Mouse (Mus musculus) MEL (cell line): ENCODE measurements around the gene Galnt6. TPM values are rescaled to one million over a fixed set of nuclear protein-coding genes. Genes with fewer than 3 reads are reported as not detected.
A peak's percentile ranks its signal among the peaks of the same experiment; 100 is the strongest.

ENCODE experiments used
- DNase-seq: peaks from one replicate; pipeline ENCODE4 v3.0.0; 2011; ENCODE audit warnings: low read depth, low spot score
- H3K27ac ChIP-seq: 2 replicates; pipeline ENCODE4 v1.5.1; 2012; ENCODE audit warnings: low read depth, mild to moderate bottlenecking, control low read depth, low read length, moderate library complexity; ENCODE audit not compliant: control insufficient read depth
- H3K27me3 ChIP-seq, 2 experiments: fragments of 150-350 bp in 1 of 2; sonication (generic) in 1 of 2; 2 replicates each; pipeline ENCODE4 v1.6.1; 2012; ENCODE audit warnings: low read length in 2 of 2, mild to moderate bottlenecking in 2 of 2, improper control_type of control experiment in 1 of 2, moderate library complexity in 1 of 2; ENCODE audit not compliant: insufficient read depth in 2 of 2, control insufficient read depth in 1 of 2
- H3K36me3 ChIP-seq, 2 experiments: 2 replicates each; pipeline ENCODE4 v1.6.1; 2012 to 2014; ENCODE audit warnings: low read length in 2 of 2, improper control_type of control experiment in 1 of 2, inconsistent platforms in 1 of 2, mild to moderate bottlenecking in 1 of 2; ENCODE audit not compliant: insufficient read depth in 2 of 2, control insufficient read depth in 1 of 2
- H3K4me1 ChIP-seq, 2 experiments: fragments of 150-350 bp in 1 of 2; sonication (generic) in 1 of 2; 2 replicates each; pipeline ENCODE4 v1.6.1; 2012; ENCODE audit warnings: low read length in 2 of 2, improper control_type of control experiment in 1 of 2, mild to moderate bottlenecking in 1 of 2; ENCODE audit not compliant: insufficient read depth in 2 of 2, control insufficient read depth in 1 of 2
- H3K4me3 ChIP-seq, 2 experiments: fragments of 150-350 bp in 1 of 2; sonication (generic) in 1 of 2; 2 replicates each; pipeline ENCODE4 v1.5.1; 2012; ENCODE audit warnings: low read depth in 2 of 2, low read length in 2 of 2, mild to moderate bottlenecking in 2 of 2, moderate library complexity in 2 of 2, control low read depth in 1 of 2, improper control_type of control experiment in 1 of 2; ENCODE audit not compliant: control insufficient read depth in 1 of 2, insufficient read depth in 1 of 2
- H3K79me2 ChIP-seq: 2 replicates; pipeline ENCODE4 v1.6.1; 2012; ENCODE audit warnings: mild to moderate bottlenecking, low read length, moderate library complexity; ENCODE audit not compliant: control insufficient read depth, poor library complexity, insufficient read depth
- H3K9ac ChIP-seq: 2 replicates; pipeline ENCODE4 v1.6.1; 2012; ENCODE audit warnings: low read depth, mild to moderate bottlenecking, control low read depth, low read length, moderate library complexity; ENCODE audit not compliant: control insufficient read depth, poor library complexity, severe bottlenecking
- H3K9me3 ChIP-seq: fragments of 150-350 bp; sonication (generic); replicated peaks from 2 replicates; pipeline ENCODE4 v1.6.1; 2012; ENCODE audit warnings: mild to moderate bottlenecking, low read length, improper control_type of control experiment, moderate library complexity; ENCODE audit not compliant: insufficient read depth
- BHLHE40 ChIP-seq: IDR thresholded peaks from 2 replicates; pipeline ENCODE4 v1.6.1; 2012; ENCODE audit warnings: low read depth, mild to moderate bottlenecking, inconsistent platforms, low read length, improper control_type of control experiment, borderline replicate concordance
- CHD2 ChIP-seq: IDR thresholded peaks from 2 replicates; pipeline ENCODE4 v1.6.1; 2011; ENCODE audit warnings: low read length, improper control_type of control experiment
- EP300 ChIP-seq, 2 experiments: IDR thresholded peaks; 2 replicates each; pipeline ENCODE4 v1.6.1; 2011; ENCODE audit warnings: improper control_type of control experiment in 2 of 2, low read length in 2 of 2, low read depth in 1 of 2, mild to moderate bottlenecking in 1 of 2
- ETS1 ChIP-seq: IDR thresholded peaks from 2 replicates; pipeline ENCODE4 v1.6.1; 2012; ENCODE audit warnings: low read depth, mild to moderate bottlenecking, inconsistent platforms, low read length, improper control_type of control experiment, moderate library complexity
- GABPA ChIP-seq: IDR thresholded peaks from 2 replicates; pipeline ENCODE4 v1.6.1; 2012; ENCODE audit warnings: low read depth, mild to moderate bottlenecking, inconsistent platforms, low read length, improper control_type of control experiment, moderate library complexity
- GATA1 ChIP-seq: IDR thresholded peaks from 2 replicates; pipeline ENCODE4 v1.6.1; 2011; ENCODE audit warnings: low read depth, low read length, improper control_type of control experiment
- HCFC1 ChIP-seq: IDR thresholded peaks from 2 replicates; pipeline ENCODE4 v1.6.1; 2012; ENCODE audit warnings: low read depth, mild to moderate bottlenecking, inconsistent platforms, low read length, improper control_type of control experiment, moderate library complexity
- JUND ChIP-seq: IDR thresholded peaks from 2 replicates; pipeline ENCODE4 v1.6.1; 2011; ENCODE audit warnings: low read depth, mild to moderate bottlenecking, improper control_type of control experiment, low read length
- KAT2A ChIP-seq: conservative IDR thresholded peaks from 2 replicates; pipeline ENCODE4 v1.6.1; 2012; ENCODE audit warnings: low read depth, low read length, improper control_type of control experiment, inconsistent platforms
- MAFK ChIP-seq: IDR thresholded peaks from 2 replicates; pipeline ENCODE4 v1.6.1; 2011; ENCODE audit warnings: low read depth, mild to moderate bottlenecking, low read length, improper control_type of control experiment, borderline replicate concordance
- MAX ChIP-seq: IDR thresholded peaks from 2 replicates; pipeline ENCODE4 v1.6.1; 2011; ENCODE audit warnings: low read length, improper control_type of control experiment
- MAZ ChIP-seq: IDR thresholded peaks from 2 replicates; pipeline ENCODE4 v1.6.1; 2012; ENCODE audit warnings: low read depth, mild to moderate bottlenecking, inconsistent platforms, low read length, improper control_type of control experiment
- MEF2A ChIP-seq: IDR thresholded peaks from 2 replicates; pipeline ENCODE4 v1.6.1; 2014; ENCODE audit warnings: low read depth, mild to moderate bottlenecking, inconsistent platforms, low read length, improper control_type of control experiment; ENCODE audit not compliant: poor library complexity, insufficient replicate concordance, severe bottlenecking; ENCODE audit errors: extremely low read depth
- MXI1 ChIP-seq: IDR thresholded peaks from 2 replicates; pipeline ENCODE4 v1.6.1; 2011; ENCODE audit warnings: mild to moderate bottlenecking, low read depth, low read length, improper control_type of control experiment
- MYC ChIP-seq: IDR thresholded peaks from 2 replicates; pipeline ENCODE4 v1.6.1; 2011; ENCODE audit warnings: low read depth, mild to moderate bottlenecking, low read length, improper control_type of control experiment, moderate library complexity
- POLR2AphosphoS5 ChIP-seq: IDR thresholded peaks from 2 replicates; pipeline ENCODE4 v1.6.1; 2012; ENCODE audit warnings: low read depth, borderline replicate concordance, mild to moderate bottlenecking, inconsistent platforms, low read length, moderate library complexity, mixed read lengths
- SIN3A ChIP-seq: IDR thresholded peaks from 2 replicates; pipeline ENCODE4 v1.6.1; 2012; ENCODE audit warnings: low read length, improper control_type of control experiment, inconsistent platforms
- SMC3 ChIP-seq: IDR thresholded peaks from 2 replicates; pipeline ENCODE4 v1.6.1; 2011; ENCODE audit warnings: low read depth, low read length, improper control_type of control experiment
- TAL1 ChIP-seq: IDR thresholded peaks from 2 replicates; pipeline ENCODE4 v1.6.1; 2012; ENCODE audit warnings: mild to moderate bottlenecking, inconsistent platforms, low read length, moderate library complexity, mixed read lengths
- TCF12 ChIP-seq: IDR thresholded peaks from 2 replicates; pipeline ENCODE4 v1.6.1; 2014; ENCODE audit warnings: low read depth, mild to moderate bottlenecking, inconsistent platforms, low read length, improper control_type of control experiment, moderate library complexity
- UBTF ChIP-seq: IDR thresholded peaks from 2 replicates; pipeline ENCODE4 v1.6.1; 2012; ENCODE audit warnings: low read depth, mild to moderate bottlenecking, inconsistent platforms, low read length, improper control_type of control experiment, moderate library complexity, borderline replicate concordance; ENCODE audit not compliant: insufficient read depth
- USF1 ChIP-seq: IDR thresholded peaks from 2 replicates; pipeline ENCODE4 v1.6.1; 2014; ENCODE audit warnings: low read depth, mild to moderate bottlenecking, inconsistent platforms, low read length, improper control_type of control experiment, moderate library complexity
- ZC3H11A ChIP-seq: IDR thresholded peaks from 2 replicates; pipeline ENCODE4 v1.6.1; 2012; ENCODE audit warnings: low read depth, mild to moderate bottlenecking, inconsistent platforms, low read length, improper control_type of control experiment
- ZKSCAN1 ChIP-seq: IDR thresholded peaks from 2 replicates; pipeline ENCODE4 v1.6.1; 2012; ENCODE audit warnings: low read depth, mild to moderate bottlenecking, inconsistent platforms, low read length, improper control_type of control experiment, moderate library complexity
- ZMIZ1 ChIP-seq: IDR thresholded peaks from 2 replicates; pipeline ENCODE4 v1.6.1; 2012; ENCODE audit warnings: low read depth, mild to moderate bottlenecking, inconsistent platforms, low read length, improper control_type of control experiment, moderate library complexity
- polyA plus RNA-seq, 2 experiments: library from polyadenylated mRNA; stranded (reverse) in 1 of 2; unstranded in 1 of 2; fragments of >175 nt in 1 of 2; fragments of >200 nt in 1 of 2; gene quantifications; 2 replicates each; pipeline versions ENCODE4 v1.2.1 to v1.2.4; 2012; ENCODE audit warnings: low replicate concordance in 2 of 2, low read depth in 1 of 2; ENCODE audit not compliant: insufficient read length in 2 of 2, insufficient read depth in 1 of 2, missing spikeins in 1 of 2
- total RNA-seq: library from RNA; depleted of rRNA; stranded (reverse); fragments of 300-350 nt; gene quantifications from 2 replicates; pipeline ENCODE4 v1.2.3, GENCODE M21; 2012

The Galnt6 gene
- total and polyA plus RNA-seq, 3 experiments: 16.1 to 17.0 TPM; not detected in 1

DNA sequence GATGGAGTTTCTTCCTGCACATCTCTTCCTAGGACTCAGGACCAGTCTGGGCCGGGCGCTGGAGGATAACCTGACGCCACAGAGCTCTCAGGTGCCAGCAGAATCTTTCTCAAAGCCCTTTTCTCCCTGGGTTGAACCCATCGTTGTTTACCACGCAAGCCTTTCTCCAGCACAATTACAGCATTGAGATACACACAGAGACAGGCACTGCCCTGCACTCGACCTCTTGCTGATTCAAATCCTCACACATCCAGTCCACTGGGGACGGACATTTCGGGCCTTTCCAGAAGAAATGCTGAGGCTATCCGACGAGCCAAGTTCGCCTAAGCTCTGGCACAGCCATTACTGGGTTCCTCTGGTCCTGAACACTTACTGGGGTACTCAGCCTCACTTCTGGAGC is 2.5 kb downstream of the Galnt6 start:
- TF ChIP-seq TCF12 (no peak), MAX (no peak), BHLHE40 (no peak), SIN3A (no peak), ETS1 (no peak), MAZ (no peak), POLR2AphosphoS5 (no peak), MEF2A (no peak), MAFK (no peak), ZMIZ1 (no peak), SMC3 (no peak), ZKSCAN1 (no peak), CHD2 (no peak)
- Histone ChIP-seq H3K27ac (no peak overlapping the region), H3K36me3 (peaks cover 2 to 21% of the 10 kb centered on the region in 2 experiments; a peak in 2 of 4 replicates), H3K27me3 (no peaks in the 10 kb centered on the region), H3K4me1 (peaks cover 15 to 35% of the 10 kb centered on the region in 2 experiments), H3K9me3 (no peaks in the 10 kb centered on the region), H3K9ac (no peak overlapping the region), H3K79me2 (peaks cover 1% of the 10 kb centered on the region), H3K4me3 (no peak overlapping the region)
- DNase-seq: no peak

DNA sequence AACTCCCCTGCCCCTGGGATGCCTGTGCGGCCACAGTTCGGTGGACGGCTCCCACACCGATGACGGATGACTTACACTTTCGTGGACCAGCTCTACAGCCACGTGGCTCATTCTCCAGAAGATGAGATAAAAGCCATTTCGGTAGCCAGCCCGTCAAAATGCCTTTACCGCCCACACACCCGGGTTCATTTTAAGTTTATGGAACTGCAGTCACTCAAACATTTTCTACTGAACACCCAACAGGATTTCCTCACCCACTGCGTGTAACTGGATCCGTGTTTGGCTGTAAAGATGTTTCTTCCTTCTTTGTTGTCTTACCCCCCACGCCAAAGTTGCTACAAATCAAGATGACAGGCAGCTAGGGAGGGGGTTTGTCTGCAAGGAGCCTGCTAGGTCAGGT is 5.7 kb downstream of the Galnt6 start:
- Histone ChIP-seq H3K9ac (peak overlapping the region; percentile 17), H3K27me3 (no peaks in the 10 kb centered on the region), H3K79me2 (peaks cover 1% of the 10 kb centered on the region; the same call in 1 of the 2 replicates), H3K4me1 (peaks cover 15 to 28% of the 10 kb centered on the region in 2 experiments), H3K27ac (peak overlapping the region; percentile 47), H3K36me3 (peaks cover 2 to 16% of the 10 kb centered on the region in 2 experiments; a peak in 3 of 4 replicates), H3K4me3 (peak overlapping the region in 1 of 2 experiments; percentile 2; a peak in 2 of 4 replicates), H3K9me3 (no peaks in the 10 kb centered on the region)
- peak; percentile 70 for DNase-seq
- TF ChIP-seq KAT2A (no peak), SIN3A (peak; percentile 66), TAL1 (no peak), POLR2AphosphoS5 (no peak), MAX (peak; percentile 94), USF1 (peak; percentile 71), GATA1 (peak; percentile 27; the same call in 1 of the 2 replicates), EP300 (IDR thresholded peaks at IDR 0.05; ENCODE audit: low read depth in 1 of 2, low read length in 2 of 2) (peak in 1 of 2 experiments; percentile 42; a peak in 1 of 4 replicates), HCFC1 (0 out of 2 replicates have a peak, but pooled peaks have one; percentile 4), UBTF (no peak), MXI1 (peak; percentile 91), ZC3H11A (no peak), MYC (peak; percentile 75; the same call in 1 of the 2 replicates), BHLHE40 (no peak), ETS1 (0 out of 2 replicates have a peak, but pooled peaks have one; percentile 17), JUND (no peak), GABPA (no peak)
